Mouse (Mus musculus) kidney, adult 2 months (tissue): Measurements from ENCODE around the gene Adgre5. TPM values are rescaled to one million over a fixed set of nuclear protein-coding genes. Genes with fewer than 3 reads are reported as not detected.
A peak's percentile ranks its signal among the peaks of the same experiment; 100 is the strongest.

Experiments
- DNase-seq: peaks from one replicate; pipeline ENCODE4 v3.0.0; 2021
- H3K27ac ChIP-seq: fragments of 200-500 bp; 2 replicates; pipeline ENCODE4 v1.5.1; 2012; ENCODE audit warnings: low read depth, low read length, control low read depth, inconsistent platforms; ENCODE audit not compliant: insufficient read depth
- H3K27me3 ChIP-seq: fragments of 200-500 bp; replicated peaks from 2 replicates; pipeline ENCODE4 v1.6.1; 2012; ENCODE audit warnings: mild to moderate bottlenecking, moderate library complexity, low read length, inconsistent platforms; ENCODE audit not compliant: control insufficient read depth, insufficient read depth
- H3K36me3 ChIP-seq: fragments of 200-500 bp; 2 replicates; pipeline ENCODE4 v1.6.1; 2012; ENCODE audit warnings: mild to moderate bottlenecking, moderate library complexity, low read length, inconsistent platforms; ENCODE audit not compliant: control insufficient read depth, insufficient read depth
- H3K4me1 ChIP-seq: fragments of 200-500 bp; 2 replicates; pipeline ENCODE4 v1.6.1; 2011; ENCODE audit warnings: low read length; ENCODE audit not compliant: control insufficient read depth, insufficient read depth
- H3K4me3 ChIP-seq: fragments of 200-500 bp; 2 replicates; pipeline ENCODE4 v1.5.1; 2011; ENCODE audit warnings: mild to moderate bottlenecking, low read depth, low read length, control low read depth; ENCODE audit not compliant: insufficient read depth
- CTCF ChIP-seq: fragments of 200-500 bp; conservative IDR thresholded peaks from 2 replicates; pipeline ENCODE4 v1.5.1; 2011; ENCODE audit warnings: low read depth, mild to moderate bottlenecking, control low read depth, low read length, moderate library complexity, mixed read lengths; ENCODE audit not compliant: insufficient read depth, insufficient read length
- POLR2A ChIP-seq: fragments of 200-500 bp; IDR thresholded peaks from one replicate; pipeline ENCODE4 v1.6.1; 2011; ENCODE audit warnings: low read depth, low read length, control low read depth
- WGBS: fragments of 180-500 bp; shearing (Covaris S2); methylation state at CpG from one replicate; pipeline ENCODE4 v1.1.7; 2018; 5-methylcytosine and 5-hydroxymethylcytosine counted together
- polyA plus RNA-seq: library from polyadenylated mRNA; depleted of rRNA; stranded (reverse); fragments of >200 nt; gene quantifications from 2 replicates; pipeline ENCODE4 v1.2.3, GENCODE M21; 2012

The Adgre5 gene
- polyA plus RNA-seq, 1 experiment, result 45.1 TPM

DNA sequence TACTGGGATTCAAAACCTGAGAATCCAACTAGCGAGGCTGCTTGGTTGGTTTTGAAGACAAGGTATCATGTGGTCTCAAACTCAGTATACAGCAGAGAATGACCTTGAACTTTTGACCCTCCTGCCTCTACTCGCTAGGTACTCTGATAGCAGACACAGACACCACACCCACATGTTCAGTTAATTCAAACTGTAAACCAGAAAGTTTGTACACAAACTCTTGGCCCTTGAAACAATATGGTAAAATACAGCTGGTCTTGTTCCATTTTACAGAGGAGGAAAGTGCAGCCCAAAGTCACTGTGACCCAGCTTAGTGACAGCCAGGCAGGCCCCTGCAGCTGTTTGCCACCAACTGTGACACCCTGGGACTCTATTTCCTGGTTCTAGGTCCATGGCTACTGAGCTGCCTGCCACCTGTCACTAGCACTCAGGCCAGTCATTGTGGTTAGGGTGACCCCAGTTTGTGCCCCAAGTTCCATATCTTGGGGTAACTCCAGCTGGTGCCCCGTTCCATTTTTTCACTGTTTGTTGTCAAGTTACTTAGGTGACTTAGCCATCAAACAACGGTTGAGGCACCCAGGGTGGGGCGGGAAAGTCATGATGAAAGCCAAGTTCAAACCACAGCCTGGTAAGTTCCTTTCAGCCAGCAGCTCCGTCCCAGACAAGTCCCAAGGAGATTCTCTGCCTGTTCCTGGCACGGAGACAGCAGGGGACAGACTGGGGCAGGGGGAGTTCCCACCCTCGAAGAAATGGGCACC, 1.2 kb downstream of the Adgre5 start:
- Histone ChIP-seq H3K27ac (peak overlapping the region; percentile 42; the same call in 1 of the 2 replicates), H3K36me3 (no peaks in the 10 kb centered on the region), H3K27me3 (no peaks in the 10 kb centered on the region), H3K4me1 (peaks cover 6% of the 10 kb centered on the region; the same call in 1 of the 2 replicates), H3K4me3 (peak overlapping the region; percentile 63)
- WGBS, result 42% methylated on average over 8 of the region's 8 CpGs
- TF ChIP-seq CTCF (no peak), POLR2A (no peak)
- peak; percentile 33 for DNase-seq

DNA sequence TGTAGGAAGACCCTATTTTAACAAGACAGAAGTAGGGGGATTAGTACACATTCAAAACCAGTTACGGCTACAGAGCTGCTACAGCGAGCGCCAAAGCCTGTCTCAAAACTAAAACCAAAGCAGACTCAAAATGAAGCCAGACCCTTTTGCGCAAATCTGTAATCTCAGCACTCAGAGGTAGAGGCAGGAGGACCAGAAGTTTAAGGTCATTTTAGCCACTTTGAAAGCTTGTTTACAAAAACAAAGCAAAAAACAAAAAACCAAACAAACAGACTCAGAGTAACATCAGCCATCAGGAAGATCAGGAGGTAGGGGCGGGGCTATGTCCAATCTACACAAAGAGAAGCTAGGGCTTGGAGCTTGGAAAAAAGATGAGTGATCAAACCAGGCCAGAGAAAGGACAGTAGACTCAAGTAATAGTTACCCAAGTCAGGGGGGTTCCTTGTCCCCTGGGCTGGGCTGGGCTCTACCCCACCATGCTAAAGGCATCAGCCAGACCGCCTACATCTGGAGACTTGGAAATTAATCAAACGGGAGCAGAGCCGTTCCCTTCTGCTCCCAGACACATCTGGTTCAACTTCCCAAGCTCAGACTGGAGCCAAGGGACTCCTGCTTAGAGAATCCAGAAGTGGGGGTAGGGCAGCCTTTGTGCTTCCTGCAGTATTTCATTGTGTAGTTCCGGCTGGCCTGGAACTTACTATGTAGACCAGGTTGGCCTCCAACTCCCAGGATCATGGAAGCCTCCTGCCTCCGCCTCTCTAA, 2.0 kb downstream of the Adgre5 start:
- Histone ChIP-seq H3K27me3 (no peaks in the 10 kb centered on the region), H3K36me3 (no peaks in the 10 kb centered on the region), H3K27ac (peak overlapping the region; percentile 42; the same call in 1 of the 2 replicates), H3K4me3 (peak overlapping the region; percentile 63; the same call in 1 of the 2 replicates), H3K4me1 (peaks cover 6% of the 10 kb centered on the region; the same call in 1 of the 2 replicates)
- DNase-seq, result peak; percentile 66
- TF ChIP-seq CTCF (no peak), POLR2A (no peak)
- WGBS, result 70% methylated on average over 10 of the region's 10 CpGs

GRCm38 (mm10) chr8:83737852-83738562, 3.1 kb downstream of the Adgre5 start:
- Histone ChIP-seq H3K27ac (peak overlapping the region; percentile 14), H3K27me3 (no peaks in the 10 kb centered on the region), H3K4me1 (peaks cover 6% of the 10 kb centered on the region; the same call in 1 of the 2 replicates), H3K4me3 (no peak overlapping the region), H3K36me3 (no peaks in the 10 kb centered on the region)
- WGBS, result 31% methylated on average over 4 of the region's 4 CpGs
- TF ChIP-seq CTCF, result no peak
- no peak for TF ChIP-seq POLR2A
- peak; percentile 80 for DNase-seq

- 89% methylated on average over 4 of the region's 4 CpGs for WGBS
- TF ChIP-seq POLR2A (no peak), CTCF (0 out of 2 replicates have a peak, but pooled peaks have one; percentile 5)
- no peak overlapping the region for H3K4me3 ChIP-seq
These were observed 3.8 kb downstream of the Adgre5 start for GRCm38 (mm10) chr8:83737346-83737745.

GRCm38 (mm10) chr8:83736681-83737080, 4.4 kb downstream of the Adgre5 start:
- H3K36me3 ChIP-seq, result no peaks in the 10 kb centered on the region
- H3K4me1 ChIP-seq, result peaks cover 6% of the 10 kb centered on the region; the same call in 1 of the 2 replicates
- TF ChIP-seq CTCF (no peak), POLR2A (no peak)
- no peak overlapping the region for H3K4me3 ChIP-seq
- 68% methylated on average over 4 of the region's 4 CpGs for WGBS
- no peak overlapping the region for H3K27ac ChIP-seq
- DNase-seq, result no peak
- H3K27me3 ChIP-seq, result no peaks in the 10 kb centered on the region

More at GRCm38 (mm10) chr8:83737346-83737745, 3.8 kb downstream of the Adgre5 start:
- Histone ChIP-seq H3K27me3 (no peaks in the 10 kb centered on the region), H3K36me3 (no peaks in the 10 kb centered on the region), H3K27ac (no peak overlapping the region), H3K4me1 (peaks cover 6% of the 10 kb centered on the region; the same call in 1 of the 2 replicates)
- DNase-seq, result no peak

DNA sequence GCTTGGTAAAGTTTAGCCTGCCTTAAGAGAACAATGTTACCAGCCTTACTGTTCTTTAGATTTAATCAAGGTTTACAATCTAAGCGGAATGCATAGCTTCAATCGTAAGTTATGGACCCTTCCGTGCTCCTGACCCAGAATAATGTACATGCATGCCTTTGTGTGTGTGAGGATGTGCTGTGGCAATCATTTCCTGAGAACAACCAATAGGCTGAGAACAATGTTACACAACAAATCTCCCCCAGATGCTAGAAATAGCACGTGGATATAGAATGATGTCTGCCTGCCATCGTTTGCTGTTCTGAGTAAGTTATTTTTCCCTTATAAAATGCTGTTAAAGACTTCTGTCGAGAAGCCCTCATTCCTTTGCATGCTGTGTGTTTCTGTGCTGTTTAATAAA, 8.2 kb downstream of the Adgre5 start:
- no peak overlapping the region for H3K27ac ChIP-seq
- no peaks in the 10 kb centered on the region for H3K36me3 ChIP-seq
- TF ChIP-seq CTCF, result no peak
- no peak for TF ChIP-seq POLR2A
- H3K4me1 ChIP-seq, result no peaks in the 10 kb centered on the region
- H3K4me3 ChIP-seq, result no peak overlapping the region
- DNase-seq, result no peak
- 71% methylated on average over 6 of the region's 6 CpGs for WGBS
- no peaks in the 10 kb centered on the region for H3K27me3 ChIP-seq

DNA sequence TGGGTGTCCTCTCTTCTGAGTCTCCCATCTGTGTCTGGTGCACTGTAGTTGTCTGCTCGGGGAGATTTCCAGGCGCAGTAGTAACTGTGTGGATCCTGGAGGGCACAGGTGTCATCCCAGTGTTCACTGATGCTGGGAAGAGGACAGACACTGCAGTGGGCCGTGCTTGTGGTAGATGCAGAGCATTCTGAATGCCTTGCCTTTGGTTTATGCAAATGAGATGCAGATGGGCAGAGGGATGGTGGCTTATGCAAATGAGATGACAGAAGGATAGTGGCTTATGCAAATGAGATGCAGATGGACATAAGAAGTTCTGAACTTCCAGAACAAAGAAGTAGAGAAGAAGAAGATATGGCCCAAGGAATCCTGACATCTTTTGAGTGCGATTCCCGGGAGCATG, 9.2 kb downstream of the Adgre5 start:
- Histone ChIP-seq H3K27me3 (no peaks in the 10 kb centered on the region), H3K4me3 (no peak overlapping the region), H3K36me3 (no peaks in the 10 kb centered on the region), H3K4me1 (no peaks in the 10 kb centered on the region), H3K27ac (no peak overlapping the region)
- 86% methylated on average over 5 of the region's 5 CpGs for WGBS
- TF ChIP-seq POLR2A, result no peak
- no peak for TF ChIP-seq CTCF
- no peak for DNase-seq
